Mouse (Mus musculus): ENCODE data around the gene Myh2. TPM values are rescaled to one million over a fixed set of nuclear protein-coding genes. Genes with fewer than 3 reads are reported as not detected.

The Myh2 gene
- polyA plus RNA-seq, 1 experiment: not detected

DNA sequence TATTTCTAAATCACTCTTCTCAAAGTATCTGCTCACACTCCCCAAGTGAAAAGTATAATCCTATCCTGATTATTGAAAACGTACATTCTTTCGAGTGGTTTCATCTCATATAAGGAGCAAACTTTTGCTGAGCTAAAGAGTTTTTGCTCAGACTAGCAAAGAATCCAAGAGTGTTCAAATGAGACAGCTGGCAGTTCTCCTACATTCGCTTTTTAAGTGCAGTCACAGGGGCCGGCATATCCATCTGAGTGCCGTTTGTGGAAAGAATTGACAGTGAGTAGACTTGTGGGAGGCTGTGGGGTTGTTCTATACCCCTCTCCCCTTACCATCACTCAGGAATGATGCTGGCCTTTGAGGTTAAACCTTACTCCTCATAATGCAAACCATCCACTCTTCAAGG lies 30.7 kb upstream of the Myh2 start:
- Histone ChIP-seq H3K27me3 (ENCODE audit: control insufficient read depth, insufficient read depth, low read length) (no peaks in the 10 kb centered on the region; the same call in 1 of the 2 replicates), H3K4me1 (ENCODE audit: control insufficient read depth, insufficient read depth, insufficient read length, low read length) (no peaks in the 10 kb centered on the region), H3K27ac (ENCODE audit: insufficient read depth, low read depth, low read length) (no peak overlapping the region), H3K4me3 (ENCODE audit: low read depth, low read length) (no peak overlapping the region), H3K36me3 (ENCODE audit: control insufficient read depth, insufficient read depth, low read length) (no peaks in the 10 kb centered on the region)
- WGBS: 72% methylated on average over 5 of the region's 5 CpGs
- TF ChIP-seq CTCF (IDR thresholded peaks at IDR 0.05; ENCODE audit: extremely low read depth, insufficient read length, insufficient replicate concordance, low read depth, low read length) (no peak), POLR2A (IDR thresholded peaks at IDR 0.05; ENCODE audit: low read depth, low read length) (no peak)

DNA sequence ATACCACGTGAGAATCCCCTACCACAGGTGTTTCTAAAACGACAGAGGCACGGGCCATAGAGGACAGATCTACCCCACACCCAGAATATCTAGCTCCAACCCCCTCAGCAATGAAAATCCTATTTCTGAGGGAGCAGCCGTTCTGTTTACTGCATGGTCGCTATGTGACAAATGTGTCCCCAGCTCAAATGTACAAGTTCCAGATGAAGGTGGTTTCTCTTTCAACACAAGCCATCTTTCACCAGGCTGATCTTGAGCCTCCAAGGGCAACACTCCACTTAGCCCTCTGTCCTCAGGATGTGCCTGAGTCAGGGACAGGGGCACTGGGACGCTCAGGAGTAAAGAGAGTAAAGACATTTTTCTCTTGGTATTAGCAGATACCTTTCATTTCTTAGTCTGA lies 29.8 kb upstream of the Myh2 start:
- Histone ChIP-seq H3K27ac (ENCODE audit: insufficient read depth, low read depth, low read length) (no peak overlapping the region), H3K4me3 (ENCODE audit: low read depth, low read length) (no peak overlapping the region), H3K27me3 (ENCODE audit: control insufficient read depth, insufficient read depth, low read length) (no peaks in the 10 kb centered on the region; the same call in 1 of the 2 replicates), H3K36me3 (ENCODE audit: control insufficient read depth, insufficient read depth, low read length) (no peaks in the 10 kb centered on the region), H3K4me1 (ENCODE audit: control insufficient read depth, insufficient read depth, insufficient read length, low read length) (no peaks in the 10 kb centered on the region)
- no peak for TF ChIP-seq POLR2A (IDR thresholded peaks at IDR 0.05; ENCODE audit: low read depth, low read length)
- TF ChIP-seq CTCF (IDR thresholded peaks at IDR 0.05; ENCODE audit: extremely low read depth, insufficient read length, insufficient replicate concordance, low read depth, low read length): no peak
- WGBS: 53% methylated on average over 6 of the region's 6 CpGs

DNA sequence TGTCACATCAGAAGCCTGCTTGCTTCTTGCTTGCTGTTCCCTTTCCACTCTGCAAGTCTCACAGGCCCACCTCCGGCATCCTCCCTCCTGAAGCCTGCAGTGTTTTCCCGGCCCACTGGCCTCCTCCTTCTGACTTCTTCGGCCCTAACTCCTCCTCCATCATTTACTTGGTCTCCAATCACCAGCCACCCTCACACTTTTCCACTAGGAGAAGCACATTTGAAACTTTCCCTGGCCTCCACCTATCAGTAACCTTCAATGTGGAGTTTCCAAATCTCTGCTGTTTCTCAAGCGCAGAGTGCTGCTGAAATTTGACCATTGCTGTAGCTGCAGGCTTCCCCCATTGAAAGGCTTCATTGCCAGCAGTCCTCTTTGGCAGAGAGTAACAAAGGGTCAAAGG lies 28.8 kb upstream of the Myh2 start:
- Histone ChIP-seq H3K27me3 (ENCODE audit: control insufficient read depth, insufficient read depth, low read length) (no peaks in the 10 kb centered on the region; the same call in 1 of the 2 replicates), H3K36me3 (ENCODE audit: control insufficient read depth, insufficient read depth, low read length) (no peaks in the 10 kb centered on the region), H3K27ac (ENCODE audit: insufficient read depth, low read depth, low read length) (no peak overlapping the region), H3K4me3 (ENCODE audit: low read depth, low read length) (no peak overlapping the region), H3K4me1 (ENCODE audit: control insufficient read depth, insufficient read depth, insufficient read length, low read length) (no peaks in the 10 kb centered on the region)
- no peak for TF ChIP-seq CTCF (IDR thresholded peaks at IDR 0.05; ENCODE audit: extremely low read depth, insufficient read length, insufficient replicate concordance, low read depth, low read length)
- no peak for TF ChIP-seq POLR2A (IDR thresholded peaks at IDR 0.05; ENCODE audit: low read depth, low read length)
- 64% methylated on average over 4 of the region's 4 CpGs for WGBS

DNA sequence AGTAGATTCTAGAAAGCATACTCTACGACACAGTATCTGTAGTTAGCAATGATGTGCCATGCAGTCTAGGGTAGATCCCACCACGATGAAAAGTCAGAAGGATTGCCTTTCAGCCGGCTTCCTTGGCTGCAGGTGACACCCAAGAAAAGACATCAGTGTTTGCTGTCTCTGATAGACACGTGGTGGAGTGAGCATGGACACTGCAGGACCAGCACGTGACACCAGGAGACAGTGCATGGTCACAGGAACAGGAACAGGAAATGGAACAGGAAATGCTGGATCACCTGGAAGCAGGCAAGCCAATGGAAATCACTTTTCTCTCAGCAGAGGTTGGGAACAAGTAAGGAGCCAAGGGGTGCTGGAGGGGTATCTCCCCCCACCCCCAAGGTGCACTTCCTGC lies 27.8 kb upstream of the Myh2 start:
- H3K4me1 ChIP-seq (ENCODE audit: control insufficient read depth, insufficient read depth, insufficient read length, low read length): no peaks in the 10 kb centered on the region
- no peaks in the 10 kb centered on the region; the same call in 1 of the 2 replicates for H3K27me3 ChIP-seq (ENCODE audit: control insufficient read depth, insufficient read depth, low read length)
- H3K27ac ChIP-seq (ENCODE audit: insufficient read depth, low read depth, low read length): no peak overlapping the region
- TF ChIP-seq POLR2A (IDR thresholded peaks at IDR 0.05; ENCODE audit: low read depth, low read length): no peak
- no peak for TF ChIP-seq CTCF (IDR thresholded peaks at IDR 0.05; ENCODE audit: extremely low read depth, insufficient read length, insufficient replicate concordance, low read depth, low read length)
- WGBS: 72% methylated on average over 5 of the region's 5 CpGs
- no peaks in the 10 kb centered on the region for H3K36me3 ChIP-seq (ENCODE audit: control insufficient read depth, insufficient read depth, low read length)
- no peak overlapping the region for H3K4me3 ChIP-seq (ENCODE audit: low read depth, low read length)

DNA sequence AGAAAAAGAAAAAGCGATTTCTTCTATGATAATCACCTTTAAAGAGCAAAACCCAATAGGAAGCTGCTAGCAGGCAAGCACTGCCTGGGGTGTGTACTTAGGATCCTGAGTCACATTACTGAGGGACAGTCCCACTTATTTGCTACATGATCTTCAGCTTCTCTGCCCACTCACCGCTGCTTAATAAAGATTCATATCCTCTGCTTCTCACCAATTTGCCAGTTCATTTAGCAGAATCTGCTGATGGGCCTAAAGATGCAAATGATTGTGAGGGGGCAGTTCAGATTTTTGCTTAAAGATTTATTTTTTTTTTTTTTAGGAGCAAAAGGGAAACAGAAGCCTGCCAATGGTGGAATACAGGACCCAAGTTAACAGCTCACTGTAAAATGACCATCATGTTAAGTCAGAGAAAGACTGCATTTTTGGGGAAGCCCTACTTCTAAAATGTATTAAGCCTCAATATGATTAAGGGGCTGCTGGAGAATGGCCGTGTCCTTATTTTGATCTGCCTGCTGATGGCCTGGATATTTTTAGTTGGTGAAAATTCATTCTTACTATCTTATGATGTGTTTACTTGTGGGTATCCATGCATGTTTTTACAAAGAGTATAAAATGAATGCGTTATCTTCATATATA lies 26.8 kb upstream of the Myh2 start:
- TF ChIP-seq POLR2A (IDR thresholded peaks at IDR 0.05; ENCODE audit: low read depth, low read length) (no peak), CTCF (IDR thresholded peaks at IDR 0.05; ENCODE audit: extremely low read depth, insufficient read length, insufficient replicate concordance, low read depth, low read length) (no peak)
- H3K27me3 ChIP-seq (ENCODE audit: control insufficient read depth, insufficient read depth, low read length): no peaks in the 10 kb centered on the region; the same call in 1 of the 2 replicates
- H3K4me1 ChIP-seq (ENCODE audit: control insufficient read depth, insufficient read depth, insufficient read length, low read length): no peaks in the 10 kb centered on the region
- 85% methylated on average over 4 of the region's 4 CpGs for WGBS
- H3K36me3 ChIP-seq (ENCODE audit: control insufficient read depth, insufficient read depth, low read length): no peaks in the 10 kb centered on the region
- no peak overlapping the region for H3K4me3 ChIP-seq (ENCODE audit: low read depth, low read length)
- no peak overlapping the region for H3K27ac ChIP-seq (ENCODE audit: insufficient read depth, low read depth, low read length)

DNA sequence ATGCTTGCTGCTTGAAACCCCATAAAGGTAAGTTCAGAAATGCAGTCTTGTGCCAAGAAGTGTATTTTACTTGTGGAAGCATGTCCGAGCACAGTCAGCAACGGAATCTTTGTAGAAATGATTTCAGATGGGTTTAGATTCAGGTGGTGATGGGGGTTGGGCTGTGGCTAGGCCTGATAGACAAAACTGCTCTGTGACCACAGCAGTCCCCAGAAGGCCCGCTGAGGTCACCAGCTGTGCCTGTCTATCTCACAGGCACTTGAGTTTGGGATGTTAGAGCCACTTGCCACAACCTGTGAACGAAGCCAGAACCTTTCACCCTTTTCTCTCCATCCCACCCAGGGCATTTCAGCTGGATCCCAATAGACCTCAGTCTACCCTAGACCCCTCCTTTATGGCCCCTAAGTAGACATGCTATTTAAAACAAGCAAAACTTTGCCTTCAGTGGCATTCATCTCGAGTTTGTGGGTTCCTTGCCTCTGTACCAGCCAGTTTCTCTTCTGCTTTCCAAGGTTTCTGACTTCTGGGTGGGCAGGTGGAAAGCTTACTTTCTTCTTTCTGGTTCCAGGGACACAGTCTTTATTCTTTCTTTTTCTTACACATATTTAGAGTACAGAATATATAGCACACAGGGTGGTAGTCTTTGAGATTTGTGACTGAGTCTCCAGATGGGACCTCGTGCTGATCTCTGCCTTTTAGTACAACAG lies 26.1 kb upstream of the Myh2 start:
- 62% methylated on average over 6 of the region's 6 CpGs for WGBS
- Histone ChIP-seq H3K4me1 (ENCODE audit: control insufficient read depth, insufficient read depth, insufficient read length, low read length) (no peaks in the 10 kb centered on the region), H3K27ac (ENCODE audit: insufficient read depth, low read depth, low read length) (no peak overlapping the region), H3K27me3 (ENCODE audit: control insufficient read depth, insufficient read depth, low read length) (no peaks in the 10 kb centered on the region; the same call in 1 of the 2 replicates), H3K4me3 (ENCODE audit: low read depth, low read length) (no peak overlapping the region), H3K36me3 (ENCODE audit: control insufficient read depth, insufficient read depth, low read length) (no peaks in the 10 kb centered on the region)
- TF ChIP-seq CTCF (IDR thresholded peaks at IDR 0.05; ENCODE audit: extremely low read depth, insufficient read length, insufficient replicate concordance, low read depth, low read length): no peak
- TF ChIP-seq POLR2A (IDR thresholded peaks at IDR 0.05; ENCODE audit: low read depth, low read length): no peak

Data from small intestine, adult 2 months (tissue).